Mouse (Mus musculus) intestine, embryonic 16.5 days (tissue): ENCODE results near the gene Lyg2. TPM values are rescaled to one million over a fixed set of nuclear protein-coding genes. Genes with fewer than 3 reads are reported as not detected.

Experiments
- ATAC-seq: fragments of 200-750 bp; cut with Nextera tagmentation; 2 replicates; pipeline ENCODE4 v1.8.0; 2017; ENCODE audit warnings: moderate TSS enrichment, moderate library complexity
- H3K27ac ChIP-seq: fragments of 300-500 bp; sonication (generic); 2 replicates; pipeline ENCODE4 v1.5.1; 2014; ENCODE audit warnings: mild to moderate bottlenecking, low read length
- H3K27me3 ChIP-seq: fragments of 300-500 bp; sonication (generic); replicated peaks from 2 replicates; pipeline ENCODE4 v1.6.1; 2014; ENCODE audit warnings: low read length, control low read depth, mixed read lengths; ENCODE audit not compliant: control insufficient read depth, insufficient read depth
- H3K36me3 ChIP-seq: fragments of 300-500 bp; sonication (generic); 2 replicates; pipeline ENCODE4 v1.6.1; 2014; ENCODE audit warnings: low read length, control low read depth; ENCODE audit not compliant: control insufficient read depth, insufficient read depth
- H3K4me1 ChIP-seq: fragments of 300-500 bp; sonication (generic); 2 replicates; pipeline ENCODE4 v1.6.1; 2014; ENCODE audit warnings: low read length, control low read depth, mixed read lengths; ENCODE audit not compliant: control insufficient read depth, insufficient read depth
- H3K4me2 ChIP-seq: fragments of 300-500 bp; sonication (generic); 2 replicates; pipeline ENCODE4 v1.6.1; 2014; ENCODE audit warnings: low read depth, low read length, control low read depth
- H3K4me3 ChIP-seq: fragments of 300-500 bp; sonication (generic); 2 replicates; pipeline ENCODE4 v1.5.1; 2014; ENCODE audit warnings: mild to moderate bottlenecking, low read length
- H3K9ac ChIP-seq: fragments of 300-500 bp; sonication (generic); 2 replicates; pipeline ENCODE4 v1.6.1; 2014; ENCODE audit warnings: low read depth, low read length
- H3K9me3 ChIP-seq: fragments of 300-500 bp; sonication (generic); 2 replicates; pipeline ENCODE4 v1.6.1; 2016; ENCODE audit warnings: low read length, control low read depth; ENCODE audit not compliant: control insufficient read depth
- WGBS: fragments of 180-500 bp; shearing (Covaris S2); extraction: QIAGEN DNeasy Blood & Tissue Kit; methylation state at CpG from one replicate; pipeline ENCODE4 v1.1.7; 2014; 5-methylcytosine and 5-hydroxymethylcytosine counted together
- polyA plus RNA-seq: library from polyadenylated mRNA; unstranded; fragments of >200 nt; fragmentation: Nextera tagmentation; extraction: Ambion mirVana; gene quantifications from 2 replicates; pipeline ENCODE4 v1.2.1, GENCODE M21; 2015

Gene Lyg2
- polyA plus RNA-seq, 1 experiment from 2014 or later = not detected

DNA sequence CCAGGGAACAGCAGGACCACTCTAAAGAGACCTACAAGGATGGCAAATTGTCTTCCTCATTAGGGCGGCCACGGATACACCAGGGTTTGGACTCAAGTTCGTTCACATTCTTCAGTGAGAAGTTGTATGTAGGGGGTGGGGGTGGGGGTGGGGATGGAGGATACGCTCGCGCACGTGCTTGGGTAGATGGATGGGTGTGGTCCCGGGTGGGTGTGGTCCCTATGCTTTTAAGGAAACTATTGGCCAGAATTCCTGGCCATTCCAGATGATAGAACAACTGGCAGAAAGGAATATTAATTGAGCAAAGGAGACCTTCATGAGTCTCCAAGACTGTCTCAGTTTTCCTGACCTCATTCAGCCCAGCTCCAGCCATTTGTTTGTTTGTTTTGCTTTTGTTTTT, 9.7 kb upstream of the Lyg2 start:
- H3K4me2 ChIP-seq = no peak overlapping the region

DNA sequence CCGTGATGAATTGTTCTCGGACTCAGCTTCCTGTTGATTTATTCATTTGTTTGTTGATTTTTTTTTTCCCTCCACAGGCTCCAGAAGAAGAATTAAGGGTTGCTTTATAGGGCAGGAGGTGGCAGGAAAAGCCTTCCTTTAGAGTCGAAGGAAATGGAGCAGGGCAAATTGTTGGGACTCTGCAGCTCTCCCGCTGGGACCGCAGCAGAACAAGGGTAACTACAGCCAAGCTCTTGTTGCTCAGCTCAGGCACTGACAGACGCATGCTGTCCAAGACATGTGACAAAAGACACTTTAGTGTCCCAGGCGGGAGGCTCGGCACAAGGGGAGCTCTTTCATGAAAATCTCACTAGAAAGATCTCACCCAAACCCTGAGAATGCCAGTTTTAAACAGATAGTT, 6.2 kb upstream of the Lyg2 start:
- Histone ChIP-seq H3K4me1 (peaks cover 2% of the 10 kb centered on the region; the same call in 1 of the 2 replicates), H3K27ac (no peak overlapping the region), H3K9me3 (no peaks in the 10 kb centered on the region), H3K36me3 (no peaks in the 10 kb centered on the region), H3K27me3 (no peaks in the 10 kb centered on the region), H3K4me2 (no peak overlapping the region), H3K4me3 (no peak overlapping the region), H3K9ac (no peak overlapping the region)
- WGBS = 51% methylated on average over 8 of the region's 8 CpGs
- no peak for ATAC-seq

More for the DNA sequence above, 9.7 kb upstream of the Lyg2 start:
- no peak overlapping the region for H3K27ac ChIP-seq
- no peaks in the 10 kb centered on the region for H3K36me3 ChIP-seq
- no peaks in the 10 kb centered on the region for H3K9me3 ChIP-seq
- ATAC-seq = no peak
- H3K9ac ChIP-seq = no peak overlapping the region
- no peaks in the 10 kb centered on the region for H3K27me3 ChIP-seq
- H3K4me1 ChIP-seq = no peaks in the 10 kb centered on the region
- H3K4me3 ChIP-seq = no peak overlapping the region
- WGBS = 80% methylated on average over 8 of the region's 8 CpGs

- Histone ChIP-seq H3K9ac (no peak overlapping the region), H3K4me1 (peaks cover 2% of the 10 kb centered on the region; the same call in 1 of the 2 replicates), H3K4me2 (no peak overlapping the region), H3K9me3 (no peaks in the 10 kb centered on the region), H3K36me3 (no peaks in the 10 kb centered on the region), H3K4me3 (no peak overlapping the region), H3K27ac (no peak overlapping the region), H3K27me3 (no peaks in the 10 kb centered on the region)
- 55% methylated on average over 6 of the region's 6 CpGs for WGBS
- no peak for ATAC-seq
Observed at GRCm38 (mm10) chr1:37918096-37918495, 1.8 kb upstream of the Lyg2 start.

DNA sequence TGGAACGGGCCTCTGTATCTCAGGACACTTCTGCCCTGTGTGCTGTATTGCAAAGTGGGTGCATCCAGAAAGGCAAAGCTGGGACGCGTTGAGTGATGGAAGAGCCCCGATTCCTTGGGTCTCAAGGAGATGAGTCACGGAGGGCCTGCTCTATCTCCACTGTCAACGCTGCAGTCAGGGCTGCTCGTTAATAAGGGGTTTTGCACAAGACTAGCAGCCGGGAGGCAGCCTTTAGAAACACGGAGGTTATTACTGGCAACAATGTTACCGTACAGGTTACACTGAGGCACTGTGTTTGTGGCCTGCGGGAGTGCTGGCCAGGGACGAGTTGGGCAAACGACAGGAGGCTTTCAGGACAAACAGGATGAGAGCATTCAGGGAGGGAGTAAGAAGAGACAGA, 1.4 kb upstream of the Lyg2 start:
- 48% methylated on average over 13 of the region's 13 CpGs for WGBS
- ATAC-seq = no peak
- Histone ChIP-seq H3K27me3 (no peaks in the 10 kb centered on the region), H3K9me3 (no peaks in the 10 kb centered on the region), H3K4me2 (no peak overlapping the region), H3K4me3 (no peak overlapping the region), H3K36me3 (no peaks in the 10 kb centered on the region), H3K9ac (no peak overlapping the region), H3K4me1 (peaks cover 2% of the 10 kb centered on the region; the same call in 1 of the 2 replicates), H3K27ac (no peak overlapping the region)

- no peak overlapping the region for H3K9ac ChIP-seq
- H3K4me2 ChIP-seq = no peak overlapping the region
- no peaks in the 10 kb centered on the region for H3K36me3 ChIP-seq
- ATAC-seq = no peak
- no peak overlapping the region for H3K4me3 ChIP-seq
- H3K4me1 ChIP-seq = peaks cover under 1% of the 10 kb centered on the region; the same call in 1 of the 2 replicates
- H3K27me3 ChIP-seq = no peaks in the 10 kb centered on the region
- no peak overlapping the region for H3K27ac ChIP-seq
- H3K9me3 ChIP-seq = no peaks in the 10 kb centered on the region
- WGBS = 71% methylated on average over 2 of the region's 2 CpGs
Observed at GRCm38 (mm10) chr1:37912751-37913150, 3.5 kb downstream of the Lyg2 start.

DNA sequence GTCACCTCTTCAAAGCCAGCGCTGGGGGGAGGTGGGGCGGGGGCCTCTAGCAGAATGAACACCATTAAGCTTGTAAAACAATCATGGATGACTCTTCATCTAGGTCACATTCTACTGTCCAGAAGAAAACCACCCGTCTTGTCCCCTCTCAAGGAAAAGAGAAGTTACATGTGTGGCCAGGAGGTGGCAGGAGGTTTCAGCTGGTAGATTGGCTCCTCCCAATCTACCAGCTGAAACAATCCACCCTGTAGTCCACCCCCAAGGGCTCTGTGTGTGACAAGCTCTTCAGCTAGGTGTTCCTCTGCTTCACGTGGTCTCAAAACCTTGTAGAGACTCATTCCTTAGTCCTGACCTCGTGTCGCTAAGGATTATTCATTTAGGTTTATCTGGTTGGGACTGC, 13.1 kb downstream of the Lyg2 start:
- peaks cover 6% of the 10 kb centered on the region; the same call in 1 of the 2 replicates for H3K36me3 ChIP-seq
- H3K9me3 ChIP-seq = no peaks in the 10 kb centered on the region
- no peak for ATAC-seq
- H3K4me1 ChIP-seq = no peaks in the 10 kb centered on the region
- no peak overlapping the region for H3K27ac ChIP-seq
- 37% methylated on average over 6 of the region's 6 CpGs for WGBS
- H3K9ac ChIP-seq = no peak overlapping the region
- H3K4me3 ChIP-seq = no peak overlapping the region
- no peak overlapping the region for H3K4me2 ChIP-seq
- H3K27me3 ChIP-seq = no peaks in the 10 kb centered on the region

DNA sequence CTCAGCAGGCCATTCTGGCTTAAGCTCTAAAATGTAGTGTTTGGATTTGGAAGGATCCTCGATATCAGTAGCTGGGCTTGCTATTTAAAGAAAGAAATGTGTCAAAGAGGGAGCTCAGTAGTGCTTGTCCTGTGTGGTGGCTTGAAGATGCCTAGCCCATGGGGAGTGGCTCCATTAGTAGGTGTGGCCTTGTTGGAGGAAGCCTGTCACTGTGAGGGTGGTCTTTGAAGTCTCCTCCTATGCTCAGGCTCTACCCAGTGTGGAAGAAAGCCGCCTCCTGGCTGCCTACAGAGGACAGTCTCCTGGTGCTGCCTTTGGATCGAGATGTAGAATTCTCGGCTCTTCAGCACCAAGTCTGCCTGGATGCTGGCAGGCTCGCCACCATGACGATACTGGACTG, 16.0 kb downstream of the Lyg2 start:
- Histone ChIP-seq H3K27me3 (no peaks in the 10 kb centered on the region), H3K36me3 (peaks cover 6% of the 10 kb centered on the region; the same call in 1 of the 2 replicates), H3K4me2 (no peak overlapping the region), H3K9ac (no peak overlapping the region), H3K27ac (no peak overlapping the region), H3K4me1 (no peaks in the 10 kb centered on the region), H3K9me3 (no peaks in the 10 kb centered on the region), H3K4me3 (no peak overlapping the region)
- ATAC-seq = no peak
- 57% methylated on average over 6 of the region's 6 CpGs for WGBS

- Histone ChIP-seq H3K27me3 (no peaks in the 10 kb centered on the region), H3K9me3 (no peaks in the 10 kb centered on the region)
Observed at GRCm38 (mm10) chr1:37899816-37900215, 16.5 kb downstream of the Lyg2 start.

DNA sequence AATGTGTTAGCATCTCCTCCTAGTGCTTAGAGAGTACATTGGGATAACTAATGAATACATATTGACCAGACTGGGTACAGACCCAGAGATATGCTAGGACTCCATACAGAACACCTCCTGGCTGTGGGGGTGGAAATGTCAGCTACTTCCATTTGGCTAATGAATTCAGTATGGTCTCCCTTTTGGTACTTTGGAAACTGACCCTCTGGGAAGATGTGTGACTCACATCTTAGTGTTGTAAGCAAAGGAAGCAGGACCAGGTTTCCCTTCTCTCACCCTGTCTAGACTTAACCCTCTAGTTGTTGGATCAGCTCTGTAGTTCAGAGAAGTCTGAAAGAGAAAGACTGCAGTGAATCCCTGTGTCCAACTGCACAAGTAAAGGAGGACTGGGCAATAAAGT, 21.7 kb downstream of the Lyg2 start:
- Histone ChIP-seq H3K27me3 (no peaks in the 10 kb centered on the region), H3K4me1 (no peaks in the 10 kb centered on the region; the same call in 1 of the 2 replicates), H3K27ac (no peak overlapping the region), H3K4me2 (no peak overlapping the region), H3K4me3 (no peak overlapping the region), H3K9ac (no peak overlapping the region), H3K9me3 (no peaks in the 10 kb centered on the region), H3K36me3 (peaks cover 6% of the 10 kb centered on the region; the same call in 1 of the 2 replicates)
- no peak for ATAC-seq

More at GRCm38 (mm10) chr1:37899816-37900215, 16.5 kb downstream of the Lyg2 start:
- no peak overlapping the region for H3K4me2 ChIP-seq
- peaks cover 6% of the 10 kb centered on the region; the same call in 1 of the 2 replicates for H3K36me3 ChIP-seq
- 74% methylated on average over 4 of the region's 4 CpGs for WGBS
- no peaks in the 10 kb centered on the region for H3K4me1 ChIP-seq
- no peak overlapping the region for H3K27ac ChIP-seq
- H3K9ac ChIP-seq = no peak overlapping the region
- no peak for ATAC-seq
- H3K4me3 ChIP-seq = no peak overlapping the region

DNA sequence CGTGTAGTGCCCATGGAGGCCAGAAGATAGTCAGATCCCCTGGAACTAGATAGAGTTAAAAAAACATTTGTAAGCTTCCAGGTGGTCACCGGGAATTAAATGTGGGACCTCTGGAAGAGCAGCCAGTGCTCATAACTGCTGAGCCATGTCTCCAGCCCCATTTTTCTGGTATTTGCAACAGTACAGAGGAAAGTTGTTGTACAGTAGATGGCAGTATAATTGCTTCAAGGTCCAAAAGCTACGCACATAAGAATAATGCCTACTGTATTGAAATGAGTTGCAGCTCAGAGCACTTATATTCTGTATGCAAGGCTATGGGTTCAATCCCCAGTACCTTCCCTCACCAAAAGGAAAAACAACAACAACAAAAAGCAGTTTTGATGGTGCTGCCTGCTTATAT, 24.9 kb downstream of the Lyg2 start:
- no peak overlapping the region for H3K27ac ChIP-seq
- no peak overlapping the region for H3K9ac ChIP-seq
- no peaks in the 10 kb centered on the region for H3K36me3 ChIP-seq
- no peaks in the 10 kb centered on the region for H3K27me3 ChIP-seq
- peak overlapping the region; percentile 75 for H3K4me3 ChIP-seq
- no peaks in the 10 kb centered on the region for H3K9me3 ChIP-seq
- WGBS = 62% methylated on average over 3 of the region's 3 CpGs
- H3K4me2 ChIP-seq = peak overlapping the region; percentile 68
- ATAC-seq = no peak
- H3K4me1 ChIP-seq = peaks cover 7% of the 10 kb centered on the region
